Mouse (Mus musculus) MEL (cell line): ENCODE measurements around the gene Nr5a2. TPM values are rescaled to one million over a fixed set of nuclear protein-coding genes. Genes with fewer than 3 reads are reported as not detected.

Source experiments
- DNase-seq: peaks from one replicate; pipeline ENCODE4 v3.0.0; 2011; ENCODE audit warnings: low read depth, low spot score
- H3K27ac ChIP-seq: 2 replicates; pipeline ENCODE4 v1.5.1; 2012; ENCODE audit warnings: low read depth, mild to moderate bottlenecking, control low read depth, low read length, moderate library complexity; ENCODE audit not compliant: control insufficient read depth
- H3K27me3 ChIP-seq, 2 experiments: fragments of 150-350 bp in 1 of 2; sonication (generic) in 1 of 2; 2 replicates each; pipeline ENCODE4 v1.6.1; 2012; ENCODE audit warnings: low read length in 2 of 2, mild to moderate bottlenecking in 2 of 2, improper control_type of control experiment in 1 of 2, moderate library complexity in 1 of 2; ENCODE audit not compliant: insufficient read depth in 2 of 2, control insufficient read depth in 1 of 2
- H3K36me3 ChIP-seq, 2 experiments: 2 replicates each; pipeline ENCODE4 v1.6.1; 2012 to 2014; ENCODE audit warnings: low read length in 2 of 2, improper control_type of control experiment in 1 of 2, inconsistent platforms in 1 of 2, mild to moderate bottlenecking in 1 of 2; ENCODE audit not compliant: insufficient read depth in 2 of 2, control insufficient read depth in 1 of 2
- H3K4me1 ChIP-seq, 2 experiments: fragments of 150-350 bp in 1 of 2; sonication (generic) in 1 of 2; 2 replicates each; pipeline ENCODE4 v1.6.1; 2012; ENCODE audit warnings: low read length in 2 of 2, improper control_type of control experiment in 1 of 2, mild to moderate bottlenecking in 1 of 2; ENCODE audit not compliant: insufficient read depth in 2 of 2, control insufficient read depth in 1 of 2
- H3K4me3 ChIP-seq, 2 experiments: fragments of 150-350 bp in 1 of 2; sonication (generic) in 1 of 2; 2 replicates each; pipeline ENCODE4 v1.5.1; 2012; ENCODE audit warnings: low read depth in 2 of 2, low read length in 2 of 2, mild to moderate bottlenecking in 2 of 2, moderate library complexity in 2 of 2, control low read depth in 1 of 2, improper control_type of control experiment in 1 of 2; ENCODE audit not compliant: control insufficient read depth in 1 of 2, insufficient read depth in 1 of 2
- H3K79me2 ChIP-seq: 2 replicates; pipeline ENCODE4 v1.6.1; 2012; ENCODE audit warnings: mild to moderate bottlenecking, low read length, moderate library complexity; ENCODE audit not compliant: control insufficient read depth, poor library complexity, insufficient read depth
- H3K9ac ChIP-seq: 2 replicates; pipeline ENCODE4 v1.6.1; 2012; ENCODE audit warnings: low read depth, mild to moderate bottlenecking, control low read depth, low read length, moderate library complexity; ENCODE audit not compliant: control insufficient read depth, poor library complexity, severe bottlenecking
- H3K9me3 ChIP-seq: fragments of 150-350 bp; sonication (generic); replicated peaks from 2 replicates; pipeline ENCODE4 v1.6.1; 2012; ENCODE audit warnings: mild to moderate bottlenecking, low read length, improper control_type of control experiment, moderate library complexity; ENCODE audit not compliant: insufficient read depth
- CHD1 ChIP-seq: IDR thresholded peaks from 2 replicates; pipeline ENCODE4 v1.6.1; 2012; ENCODE audit warnings: low read depth, mild to moderate bottlenecking, inconsistent platforms, low read length, improper control_type of control experiment
- CTCF ChIP-seq, 3 experiments: IDR thresholded peaks in 2 of 3; conservative IDR thresholded peaks in 1 of 3; 2 replicates each; pipeline ENCODE4 v1.5.1; 2011 to 2012; ENCODE audit warnings: low read length in 3 of 3, low read depth in 2 of 3, mild to moderate bottlenecking in 2 of 3, improper control_type of control experiment in 1 of 3, inconsistent platforms in 1 of 3, mixed read lengths in 1 of 3, moderate library complexity in 1 of 3; ENCODE audit not compliant: control insufficient read depth in 1 of 3, insufficient read depth in 1 of 3, poor library complexity in 1 of 3, severe bottlenecking in 1 of 3
- E2F4 ChIP-seq: IDR thresholded peaks from 2 replicates; pipeline ENCODE4 v1.6.1; 2011; ENCODE audit warnings: low read depth, low read length, improper control_type of control experiment, borderline replicate concordance
- EP300 ChIP-seq, 2 experiments: IDR thresholded peaks; 2 replicates each; pipeline ENCODE4 v1.6.1; 2011; ENCODE audit warnings: improper control_type of control experiment in 2 of 2, low read length in 2 of 2, low read depth in 1 of 2, mild to moderate bottlenecking in 1 of 2
- ETS1 ChIP-seq: IDR thresholded peaks from 2 replicates; pipeline ENCODE4 v1.6.1; 2012; ENCODE audit warnings: low read depth, mild to moderate bottlenecking, inconsistent platforms, low read length, improper control_type of control experiment, moderate library complexity
- GABPA ChIP-seq: IDR thresholded peaks from 2 replicates; pipeline ENCODE4 v1.6.1; 2012; ENCODE audit warnings: low read depth, mild to moderate bottlenecking, inconsistent platforms, low read length, improper control_type of control experiment, moderate library complexity
- GATA1 ChIP-seq: IDR thresholded peaks from 2 replicates; pipeline ENCODE4 v1.6.1; 2011; ENCODE audit warnings: low read depth, low read length, improper control_type of control experiment
- JUND ChIP-seq: IDR thresholded peaks from 2 replicates; pipeline ENCODE4 v1.6.1; 2011; ENCODE audit warnings: low read depth, mild to moderate bottlenecking, improper control_type of control experiment, low read length
- KAT2A ChIP-seq: conservative IDR thresholded peaks from 2 replicates; pipeline ENCODE4 v1.6.1; 2012; ENCODE audit warnings: low read depth, low read length, improper control_type of control experiment, inconsistent platforms
- MAFK ChIP-seq: IDR thresholded peaks from 2 replicates; pipeline ENCODE4 v1.6.1; 2011; ENCODE audit warnings: low read depth, mild to moderate bottlenecking, low read length, improper control_type of control experiment, borderline replicate concordance
- MEF2A ChIP-seq: IDR thresholded peaks from 2 replicates; pipeline ENCODE4 v1.6.1; 2014; ENCODE audit warnings: low read depth, mild to moderate bottlenecking, inconsistent platforms, low read length, improper control_type of control experiment; ENCODE audit not compliant: poor library complexity, insufficient replicate concordance, severe bottlenecking; ENCODE audit errors: extremely low read depth
- MXI1 ChIP-seq: IDR thresholded peaks from 2 replicates; pipeline ENCODE4 v1.6.1; 2011; ENCODE audit warnings: mild to moderate bottlenecking, low read depth, low read length, improper control_type of control experiment
- NELFE ChIP-seq: IDR thresholded peaks from 2 replicates; pipeline ENCODE4 v1.6.1; 2011; ENCODE audit warnings: low read depth, low read length, improper control_type of control experiment
- NRF1 ChIP-seq: IDR thresholded peaks from 2 replicates; pipeline ENCODE4 v1.6.1; 2014; ENCODE audit warnings: low read depth, mild to moderate bottlenecking, inconsistent platforms, low read length, improper control_type of control experiment, moderate library complexity; ENCODE audit not compliant: poor library complexity, insufficient read depth, severe bottlenecking
- POLR2A ChIP-seq, 2 experiments: IDR thresholded peaks; 2 replicates each; pipeline ENCODE4 v1.6.1; 2011 to 2012; ENCODE audit warnings: low read length in 2 of 2, mild to moderate bottlenecking in 2 of 2, control low read depth in 1 of 2, improper control_type of control experiment in 1 of 2, low read depth in 1 of 2, moderate library complexity in 1 of 2; ENCODE audit not compliant: control insufficient read depth in 1 of 2, insufficient read depth in 1 of 2, poor library complexity in 1 of 2
- POLR2AphosphoS2 ChIP-seq: IDR thresholded peaks from 2 replicates; pipeline ENCODE4 v1.6.1; 2011; ENCODE audit warnings: low read length, improper control_type of control experiment
- POLR2AphosphoS5 ChIP-seq: IDR thresholded peaks from 2 replicates; pipeline ENCODE4 v1.6.1; 2012; ENCODE audit warnings: low read depth, borderline replicate concordance, mild to moderate bottlenecking, inconsistent platforms, low read length, moderate library complexity, mixed read lengths
- RAD21 ChIP-seq: IDR thresholded peaks from 2 replicates; pipeline ENCODE4 v1.6.1; 2011; ENCODE audit warnings: mild to moderate bottlenecking, low read depth, low read length, improper control_type of control experiment
- RCOR1 ChIP-seq: IDR thresholded peaks from 2 replicates; pipeline ENCODE4 v1.6.1; 2012; ENCODE audit warnings: low read depth, mild to moderate bottlenecking, inconsistent platforms, low read length, improper control_type of control experiment
- SMC3 ChIP-seq: IDR thresholded peaks from 2 replicates; pipeline ENCODE4 v1.6.1; 2011; ENCODE audit warnings: low read depth, low read length, improper control_type of control experiment
- TBP ChIP-seq: IDR thresholded peaks from 2 replicates; pipeline ENCODE4 v1.8.0; 2011; ENCODE audit warnings: low read depth, low read length, improper control_type of control experiment
- TCF12 ChIP-seq: IDR thresholded peaks from 2 replicates; pipeline ENCODE4 v1.6.1; 2014; ENCODE audit warnings: low read depth, mild to moderate bottlenecking, inconsistent platforms, low read length, improper control_type of control experiment, moderate library complexity
- UBTF ChIP-seq: IDR thresholded peaks from 2 replicates; pipeline ENCODE4 v1.6.1; 2012; ENCODE audit warnings: low read depth, mild to moderate bottlenecking, inconsistent platforms, low read length, improper control_type of control experiment, moderate library complexity, borderline replicate concordance; ENCODE audit not compliant: insufficient read depth
- USF1 ChIP-seq: IDR thresholded peaks from 2 replicates; pipeline ENCODE4 v1.6.1; 2014; ENCODE audit warnings: low read depth, mild to moderate bottlenecking, inconsistent platforms, low read length, improper control_type of control experiment, moderate library complexity
- ZKSCAN1 ChIP-seq: IDR thresholded peaks from 2 replicates; pipeline ENCODE4 v1.6.1; 2012; ENCODE audit warnings: low read depth, mild to moderate bottlenecking, inconsistent platforms, low read length, improper control_type of control experiment, moderate library complexity
- ZNF384 ChIP-seq: IDR thresholded peaks from 2 replicates; pipeline ENCODE4 v1.6.1; 2012; ENCODE audit warnings: low read depth, mild to moderate bottlenecking, inconsistent platforms, low read length, improper control_type of control experiment
- polyA plus RNA-seq, 2 experiments: library from polyadenylated mRNA; stranded (reverse) in 1 of 2; unstranded in 1 of 2; fragments of >175 nt in 1 of 2; fragments of >200 nt in 1 of 2; gene quantifications; 2 replicates each; pipeline versions ENCODE4 v1.2.1 to v1.2.4; 2012; ENCODE audit warnings: low replicate concordance in 2 of 2, low read depth in 1 of 2; ENCODE audit not compliant: insufficient read length in 2 of 2, insufficient read depth in 1 of 2, missing spikeins in 1 of 2
- total RNA-seq: library from RNA; depleted of rRNA; stranded (reverse); fragments of 300-350 nt; gene quantifications from 2 replicates; pipeline ENCODE4 v1.2.3, GENCODE M21; 2012

Nr5a2 gene
- total and polyA plus RNA-seq, 3 experiments = 0.03 to 0.39 TPM; not detected in 1

GRCm38 (mm10) chr1:136945426-136945825, 14.8 kb downstream of the Nr5a2 start:
- no peaks in the 10 kb centered on the region for H3K27me3 ChIP-seq

DNA sequence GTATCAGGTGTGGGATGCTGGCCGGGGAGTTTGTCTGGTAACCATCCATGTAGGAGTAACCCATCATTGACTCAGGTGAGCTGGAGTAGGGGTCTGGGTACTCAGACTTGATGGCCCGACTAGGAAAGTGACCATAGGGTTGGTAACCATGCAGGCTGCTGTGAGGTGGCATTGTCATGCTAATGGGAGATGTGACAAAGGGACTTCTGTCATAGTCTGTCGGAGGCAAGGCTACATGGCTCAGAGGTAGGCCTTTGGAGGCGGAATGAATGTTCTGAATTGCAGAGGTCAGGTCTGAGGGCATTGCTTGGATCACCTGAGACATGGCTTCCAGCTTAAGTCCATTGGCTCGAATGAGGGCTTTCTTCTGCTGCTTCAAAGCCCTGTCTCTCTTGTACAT, 19.6 kb downstream of the Nr5a2 start:
- no peak for TF ChIP-seq CTCF (IDR thresholded peaks at IDR 0.05 in 2 of 3, conservative IDR thresholded peaks at IDR 0.05 in 1 of 3; ENCODE audit: control insufficient read depth in 1 of 3, insufficient read depth in 1 of 3, low read depth in 2 of 3, low read length in 3 of 3, poor library complexity in 1 of 3, severe bottlenecking in 1 of 3)
- TF ChIP-seq MXI1 = no peak
- TF ChIP-seq GATA1 = no peak
- TF ChIP-seq CHD1 = no peak
- no peak for TF ChIP-seq NELFE
- no peak for TF ChIP-seq RAD21
- no peak for TF ChIP-seq ZKSCAN1
- no peak for TF ChIP-seq POLR2AphosphoS2
- TF ChIP-seq KAT2A = no peak
- no peak for TF ChIP-seq USF1
- TF ChIP-seq JUND = no peak
- TF ChIP-seq TBP = no peak
- TF ChIP-seq TCF12 = no peak
- TF ChIP-seq GABPA = no peak
- TF ChIP-seq POLR2AphosphoS5 = no peak
- no peak for TF ChIP-seq E2F4
- TF ChIP-seq SMC3 = no peak
- no peak for TF ChIP-seq POLR2A (IDR thresholded peaks at IDR 0.05; ENCODE audit: control insufficient read depth in 1 of 2, insufficient read depth in 1 of 2, low read depth in 1 of 2, low read length in 2 of 2, poor library complexity in 1 of 2)
- no peak for TF ChIP-seq ETS1
- H3K79me2 ChIP-seq = no peaks in the 10 kb centered on the region
- H3K36me3 ChIP-seq = no peaks in the 10 kb centered on the region
- no peaks in the 10 kb centered on the region for H3K4me1 ChIP-seq
- H3K9me3 ChIP-seq = no peaks in the 10 kb centered on the region
- H3K9ac ChIP-seq = no peak overlapping the region
- no peaks in the 10 kb centered on the region for H3K27me3 ChIP-seq
- no peak overlapping the region for H3K27ac ChIP-seq
- H3K4me3 ChIP-seq = no peak overlapping the region
- no peak for DNase-seq

More at GRCm38 (mm10) chr1:136945426-136945825, 14.8 kb downstream of the Nr5a2 start:
- Histone ChIP-seq H3K27ac (no peak overlapping the region), H3K36me3 (no peaks in the 10 kb centered on the region), H3K4me3 (no peak overlapping the region), H3K4me1 (no peaks in the 10 kb centered on the region), H3K79me2 (no peaks in the 10 kb centered on the region), H3K9ac (no peak overlapping the region), H3K9me3 (no peaks in the 10 kb centered on the region)
- DNase-seq = no peak
- TF ChIP-seq MEF2A (no peak), ZNF384 (no peak), CHD1 (no peak), JUND (no peak), EP300 (IDR thresholded peaks at IDR 0.05; ENCODE audit: low read depth in 1 of 2, low read length in 2 of 2) (no peak), UBTF (no peak), MAFK (no peak), SMC3 (no peak), NRF1 (no peak), RCOR1 (no peak)
